Mouse (Mus musculus): ENCODE measurements around the gene Arl3.

DNA sequence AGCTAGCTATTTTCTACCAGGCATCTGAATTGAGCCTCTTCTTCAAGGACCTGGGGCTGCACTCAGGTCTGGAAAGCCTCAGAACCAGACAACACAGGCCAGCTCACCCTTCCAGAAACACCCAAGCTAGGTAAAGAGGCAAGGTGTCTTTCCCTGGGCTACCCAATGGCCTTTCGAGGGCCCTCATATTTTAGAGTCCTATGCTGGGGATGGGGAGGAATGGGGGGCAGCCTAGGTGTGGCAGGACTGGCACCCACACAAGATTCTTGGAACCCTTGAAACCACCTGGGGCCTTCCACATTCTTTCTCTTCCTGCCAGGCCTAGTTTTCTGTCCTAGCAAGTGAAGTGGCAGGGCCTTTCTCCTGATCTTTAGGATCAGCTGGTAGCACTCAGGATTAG lies 83.5 kb downstream of the Arl3 start:
- no peak for TF ChIP-seq POLR2A (IDR thresholded peaks at IDR 0.05; ENCODE audit: control insufficient read depth, extremely low read depth, insufficient read depth, low read length, poor library complexity)
- TF ChIP-seq CTCF (IDR thresholded peaks at IDR 0.05; ENCODE audit: borderline replicate concordance, control insufficient read depth, extremely low read depth, insufficient read depth, low read length, poor library complexity), result no peak

Data from thymus, adult 2 months (tissue).